Mouse (Mus musculus) cerebellum, adult 2 months (tissue): ENCODE measurements around the gene Prmt1.

ENCODE experiments used
- CTCF ChIP-seq: fragments of 200-500 bp; IDR thresholded peaks from 2 replicates; pipeline ENCODE4 v1.5.1; 2011; ENCODE audit warnings: low read depth, mild to moderate bottlenecking, control low read depth, low read length, moderate library complexity, borderline replicate concordance; ENCODE audit not compliant: insufficient read depth
- POLR2A ChIP-seq: fragments of 200-500 bp; IDR thresholded peaks from 2 replicates; pipeline ENCODE4 v1.6.1; 2011; ENCODE audit warnings: low read length, control low read depth, borderline replicate concordance; ENCODE audit not compliant: insufficient read depth

- TF ChIP-seq POLR2A: no peak
- no peak for TF ChIP-seq CTCF
Observed at GRCm38 (mm10) chr7:45012824-45013223, 26.5 kb upstream of the Prmt1 start.
